Mouse (Mus musculus) kidney, adult 2 months (tissue): ENCODE measurements around the gene Ppfibp1. TPM values are rescaled to one million over a fixed set of nuclear protein-coding genes. Genes with fewer than 3 reads are reported as not detected.
A peak's percentile ranks its signal among the peaks of the same experiment; 100 is the strongest.

Experiments
- DNase-seq: peaks from one replicate; pipeline ENCODE4 v3.0.0; 2021
- H3K27ac ChIP-seq: fragments of 200-500 bp; 2 replicates; pipeline ENCODE4 v1.5.1; 2012; ENCODE audit warnings: low read depth, low read length, control low read depth, inconsistent platforms; ENCODE audit not compliant: insufficient read depth
- H3K27me3 ChIP-seq: fragments of 200-500 bp; replicated peaks from 2 replicates; pipeline ENCODE4 v1.6.1; 2012; ENCODE audit warnings: mild to moderate bottlenecking, moderate library complexity, low read length, inconsistent platforms; ENCODE audit not compliant: control insufficient read depth, insufficient read depth
- H3K36me3 ChIP-seq: fragments of 200-500 bp; 2 replicates; pipeline ENCODE4 v1.6.1; 2012; ENCODE audit warnings: mild to moderate bottlenecking, moderate library complexity, low read length, inconsistent platforms; ENCODE audit not compliant: control insufficient read depth, insufficient read depth
- H3K4me1 ChIP-seq: fragments of 200-500 bp; 2 replicates; pipeline ENCODE4 v1.6.1; 2011; ENCODE audit warnings: low read length; ENCODE audit not compliant: control insufficient read depth, insufficient read depth
- H3K4me3 ChIP-seq: fragments of 200-500 bp; 2 replicates; pipeline ENCODE4 v1.5.1; 2011; ENCODE audit warnings: mild to moderate bottlenecking, low read depth, low read length, control low read depth; ENCODE audit not compliant: insufficient read depth
- CTCF ChIP-seq: fragments of 200-500 bp; conservative IDR thresholded peaks from 2 replicates; pipeline ENCODE4 v1.5.1; 2011; ENCODE audit warnings: low read depth, mild to moderate bottlenecking, control low read depth, low read length, moderate library complexity, mixed read lengths; ENCODE audit not compliant: insufficient read depth, insufficient read length
- POLR2A ChIP-seq: fragments of 200-500 bp; IDR thresholded peaks from one replicate; pipeline ENCODE4 v1.6.1; 2011; ENCODE audit warnings: low read depth, low read length, control low read depth
- WGBS: fragments of 180-500 bp; shearing (Covaris S2); methylation state at CpG from one replicate; pipeline ENCODE4 v1.1.7; 2018; 5-methylcytosine and 5-hydroxymethylcytosine counted together
- polyA plus RNA-seq: library from polyadenylated mRNA; depleted of rRNA; stranded (reverse); fragments of >200 nt; gene quantifications from 2 replicates; pipeline ENCODE4 v1.2.3, GENCODE M21; 2012

The Ppfibp1 gene
- polyA plus RNA-seq, 1 experiment, result 23.4 TPM

GRCm38 (mm10) chr6:146933123-146933522, 44.8 kb downstream of the Ppfibp1 start:
- peak; percentile 83 for DNase-seq
- peak overlapping the region; percentile 59; the same call in 1 of the 2 replicates for H3K27ac ChIP-seq
- WGBS, result 31% methylated on average over 6 of the region's 6 CpGs

GRCm38 (mm10) chr6:146935957-146936356, 47.7 kb downstream of the Ppfibp1 start:
- DNase-seq, result peak; percentile 77
- Histone ChIP-seq H3K36me3 (no peaks in the 10 kb centered on the region), H3K4me3 (no peak overlapping the region), H3K27me3 (no peaks in the 10 kb centered on the region), H3K4me1 (peaks cover 18% of the 10 kb centered on the region), H3K27ac (no peak overlapping the region)
- no peak for TF ChIP-seq CTCF
- TF ChIP-seq POLR2A, result no peak
- 64% methylated on average over 6 of the region's 6 CpGs for WGBS

More at GRCm38 (mm10) chr6:146933123-146933522, 44.8 kb downstream of the Ppfibp1 start:
- no peak for TF ChIP-seq POLR2A
- TF ChIP-seq CTCF, result no peak
- peaks cover 27% of the 10 kb centered on the region for H3K4me1 ChIP-seq
- no peaks in the 10 kb centered on the region for H3K27me3 ChIP-seq
- H3K4me3 ChIP-seq, result no peak overlapping the region
- no peaks in the 10 kb centered on the region for H3K36me3 ChIP-seq

GRCm38 (mm10) chr6:146939026-146939425, 50.7 kb downstream of the Ppfibp1 start:
- TF ChIP-seq POLR2A (no peak), CTCF (no peak)
- DNase-seq, result peak; percentile 50
- WGBS, result 54% methylated on average over 8 of the region's 8 CpGs
- Histone ChIP-seq H3K4me1 (peaks cover 7% of the 10 kb centered on the region), H3K36me3 (no peaks in the 10 kb centered on the region), H3K27me3 (no peaks in the 10 kb centered on the region), H3K4me3 (no peak overlapping the region), H3K27ac (no peak overlapping the region; the same call in 1 of the 2 replicates)

DNA sequence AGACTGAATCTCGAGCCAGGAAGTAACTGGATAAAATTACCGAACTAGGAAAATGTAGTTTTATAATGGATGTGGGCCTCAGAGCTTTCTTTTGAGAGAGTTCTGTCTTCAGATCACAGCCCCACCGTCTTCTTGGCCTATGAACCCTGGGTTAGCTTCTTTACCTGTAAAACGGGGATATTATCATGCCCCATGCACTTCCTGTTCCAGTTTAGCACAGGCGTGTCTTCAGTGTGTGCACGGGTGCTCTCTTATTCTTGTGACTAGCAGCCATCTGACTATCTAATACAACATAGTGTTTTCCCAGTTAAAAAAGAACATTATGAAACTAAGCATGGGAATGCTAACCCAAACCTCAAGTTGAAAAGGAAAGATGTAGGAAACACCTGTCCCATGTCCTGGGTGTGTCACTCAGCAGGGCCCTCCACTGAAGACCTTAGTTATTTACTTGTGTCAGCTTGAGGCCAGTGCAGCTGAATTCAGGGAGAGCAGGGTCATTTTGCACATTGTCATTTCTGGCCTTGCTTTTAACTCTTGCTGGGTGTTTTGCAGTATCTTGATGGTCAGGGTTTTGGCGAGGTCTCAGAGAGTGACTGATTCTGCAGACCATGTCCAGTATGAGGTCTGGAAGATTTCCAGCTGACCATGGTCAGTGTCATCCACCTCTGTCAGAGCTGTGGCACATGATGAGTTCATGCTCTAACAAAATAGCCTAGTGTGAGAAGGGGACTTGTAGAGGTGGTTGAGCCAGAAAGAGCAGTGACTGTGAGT, 53.4 kb downstream of the Ppfibp1 start:
- no peak overlapping the region for H3K4me3 ChIP-seq
- no peak overlapping the region for H3K27ac ChIP-seq
- no peaks in the 10 kb centered on the region for H3K36me3 ChIP-seq
- no peak for DNase-seq
- peaks cover 20% of the 10 kb centered on the region for H3K4me1 ChIP-seq
- no peak for TF ChIP-seq CTCF
- no peak for TF ChIP-seq POLR2A
- WGBS, result 60% methylated on average over 7 of the region's 7 CpGs
- H3K27me3 ChIP-seq, result no peaks in the 10 kb centered on the region

DNA sequence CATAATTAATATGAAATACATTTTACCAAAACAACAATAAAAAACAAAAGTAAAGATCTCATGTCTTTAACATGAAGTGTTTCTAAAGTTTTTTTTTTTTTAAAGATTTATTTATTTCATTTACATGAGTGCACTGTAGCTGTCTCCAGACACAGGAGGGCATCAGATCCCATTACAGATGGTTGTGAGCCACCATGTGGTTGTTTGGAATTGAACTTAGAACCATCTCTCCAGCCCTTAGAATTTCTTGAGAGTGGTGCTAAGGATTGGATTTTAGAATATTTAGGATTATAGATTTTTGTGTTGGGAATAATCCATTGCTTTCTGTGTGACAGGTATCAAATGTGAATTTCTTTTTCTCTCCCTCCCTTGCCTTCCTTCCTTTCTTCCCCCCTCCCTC, 55.7 kb downstream of the Ppfibp1 start:
- TF ChIP-seq CTCF, result no peak
- TF ChIP-seq POLR2A, result no peak

DNA sequence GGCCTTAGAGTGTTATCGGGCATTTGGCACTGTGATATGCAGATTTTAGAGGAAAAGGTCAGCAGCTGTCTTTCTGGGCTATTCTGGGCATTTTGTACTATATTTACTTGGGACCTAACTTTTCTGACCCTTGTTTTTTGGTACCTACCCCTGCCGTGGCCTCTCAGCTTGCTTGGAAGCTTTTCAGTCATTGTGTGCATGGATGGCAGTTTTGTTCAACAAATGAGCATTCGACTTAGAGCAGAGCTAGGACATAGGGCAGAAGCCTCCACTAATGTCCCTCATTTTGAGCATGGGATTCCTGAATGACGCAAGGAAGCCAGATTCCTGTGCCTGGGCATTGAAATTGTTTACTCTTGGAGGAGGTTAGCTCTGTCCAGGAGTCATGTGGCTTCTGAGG, 56.5 kb downstream of the Ppfibp1 start:
- Histone ChIP-seq H3K36me3 (no peaks in the 10 kb centered on the region), H3K4me3 (no peak overlapping the region), H3K4me1 (peaks cover 32% of the 10 kb centered on the region), H3K27ac (peak overlapping the region; percentile 31), H3K27me3 (no peaks in the 10 kb centered on the region)
- TF ChIP-seq CTCF (no peak), POLR2A (no peak)
- 33% methylated on average over 4 of the region's 4 CpGs for WGBS
- DNase-seq, result no peak

More for the DNA sequence above, 55.7 kb downstream of the Ppfibp1 start:
- H3K4me1 ChIP-seq, result peaks cover 33% of the 10 kb centered on the region
- H3K36me3 ChIP-seq, result no peaks in the 10 kb centered on the region
- no peak overlapping the region for H3K4me3 ChIP-seq
- H3K27me3 ChIP-seq, result no peaks in the 10 kb centered on the region
- no peak overlapping the region for H3K27ac ChIP-seq
- DNase-seq, result no peak

DNA sequence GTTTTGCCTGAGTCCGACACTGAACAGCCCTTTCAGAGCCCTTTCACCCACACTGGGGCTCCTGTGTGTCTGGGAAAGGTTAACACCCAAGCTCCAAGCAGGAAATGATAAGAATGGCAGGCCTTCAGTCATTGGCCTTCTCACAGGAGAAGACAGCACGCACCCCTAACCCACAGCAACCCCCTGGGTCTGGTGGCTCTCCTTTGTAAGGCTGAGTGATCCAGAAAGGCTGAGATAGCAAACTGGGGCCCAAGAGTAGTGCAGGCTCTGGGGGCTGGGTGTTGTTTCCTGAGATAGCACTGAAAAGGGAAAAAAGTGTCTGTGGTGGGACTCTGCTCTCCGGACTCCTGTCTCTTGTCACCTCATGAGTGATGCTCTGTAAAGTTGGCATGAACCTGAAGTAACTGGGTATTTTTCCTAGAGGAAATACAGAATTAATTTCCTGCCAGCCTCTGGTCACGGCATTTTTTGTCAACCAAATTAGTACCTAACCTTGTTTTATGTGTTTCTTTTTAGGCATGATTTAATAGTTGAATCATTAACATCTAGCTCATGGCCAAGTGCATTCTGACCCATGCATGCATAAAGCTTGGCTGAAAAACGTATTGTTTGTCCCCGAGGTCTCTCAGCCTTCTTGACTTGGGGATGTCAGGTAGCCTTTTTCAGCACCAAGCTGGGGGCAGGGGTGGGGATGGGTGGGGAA, 58.2 kb downstream of the Ppfibp1 start:
- H3K4me3 ChIP-seq, result no peak overlapping the region
- TF ChIP-seq POLR2A, result no peak
- TF ChIP-seq CTCF, result no peak
- 17% methylated on average over 6 of the region's 6 CpGs for WGBS
- H3K4me1 ChIP-seq, result peaks cover 32% of the 10 kb centered on the region
- no peaks in the 10 kb centered on the region for H3K36me3 ChIP-seq
- DNase-seq, result peak; percentile 84
- peak overlapping the region; percentile 97 for H3K27ac ChIP-seq
- no peaks in the 10 kb centered on the region for H3K27me3 ChIP-seq
